Mouse (Mus musculus): ENCODE results near the gene Cnga1. TPM values are rescaled to one million over a fixed set of nuclear protein-coding genes. Genes with fewer than 3 reads are reported as not detected.

Cnga1 gene
- polyA plus RNA-seq, 1 experiment from 2014 or later, result not detected

DNA sequence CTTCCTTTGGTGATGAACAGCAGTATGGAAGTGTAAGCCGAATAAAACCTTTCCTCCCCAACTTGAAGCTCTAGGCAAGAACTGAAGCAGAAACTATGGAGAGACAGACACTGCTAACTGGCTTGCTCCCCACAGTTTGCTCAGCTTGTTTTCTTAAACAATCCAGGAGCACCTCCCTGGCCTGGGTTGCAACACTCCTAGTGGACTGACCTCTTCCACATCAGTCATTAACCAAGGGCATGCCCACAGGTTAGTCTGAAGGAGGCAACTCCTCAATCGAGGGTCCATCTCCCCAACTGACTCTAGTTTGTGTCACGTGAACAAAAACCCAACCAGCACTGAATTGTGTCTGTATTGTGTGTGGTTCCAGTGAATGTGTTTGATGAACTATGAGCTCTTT is 20.8 kb upstream of the Cnga1 start:
- 53% methylated on average over 3 of the region's 3 CpGs for WGBS

GRCm38 (mm10) chr5:72664126-72664525 is 20.1 kb upstream of the Cnga1 start:
- no peak overlapping the region for H3K27ac ChIP-seq (ENCODE audit: low read depth, low read length)

More for the DNA sequence above, 20.8 kb upstream of the Cnga1 start:
- Histone ChIP-seq H3K4me1 (replicated peaks; ENCODE audit: control insufficient read depth, insufficient read depth, low read length) (no peaks in the 10 kb centered on the region), H3K27me3 (ENCODE audit: control insufficient read depth, insufficient read depth, low read length) (no peaks in the 10 kb centered on the region), H3K9me3 (ENCODE audit: control insufficient read depth, low read length) (no peaks in the 10 kb centered on the region), H3K4me2 (replicated peaks; ENCODE audit: low read depth, low read length) (no peak overlapping the region), H3K4me3 (ENCODE audit: low read depth, low read length) (no peak overlapping the region), H3K9ac (ENCODE audit: low read depth, low read length) (no peak overlapping the region), H3K27ac (ENCODE audit: low read depth, low read length) (no peak overlapping the region), H3K36me3 (ENCODE audit: control insufficient read depth, insufficient read depth, low read length) (no peaks in the 10 kb centered on the region)
- ATAC-seq (ENCODE audit: low FRiP score), result no peak
- DNase-seq (ENCODE audit: low spot score), result no peak

GRCm38 (mm10) chr5:72661051-72661781 is 17.1 kb upstream of the Cnga1 start:
- H3K27ac ChIP-seq (ENCODE audit: low read depth, low read length), result no peak overlapping the region

More at GRCm38 (mm10) chr5:72664126-72664525, 20.1 kb upstream of the Cnga1 start:
- ATAC-seq (ENCODE audit: low FRiP score) (no peak), DNase-seq (ENCODE audit: low spot score) (no peak)
- no peaks in the 10 kb centered on the region for H3K4me1 ChIP-seq (replicated peaks; ENCODE audit: control insufficient read depth, insufficient read depth, low read length)
- H3K36me3 ChIP-seq (ENCODE audit: control insufficient read depth, insufficient read depth, low read length), result no peaks in the 10 kb centered on the region
- no peaks in the 10 kb centered on the region for H3K27me3 ChIP-seq (ENCODE audit: control insufficient read depth, insufficient read depth, low read length)
- H3K4me3 ChIP-seq (ENCODE audit: low read depth, low read length), result no peak overlapping the region
- H3K4me2 ChIP-seq (replicated peaks; ENCODE audit: low read depth, low read length), result no peak overlapping the region
- 86% methylated on average over 5 of the region's 5 CpGs for WGBS
- H3K9me3 ChIP-seq (ENCODE audit: control insufficient read depth, low read length), result no peaks in the 10 kb centered on the region
- no peak overlapping the region for H3K9ac ChIP-seq (ENCODE audit: low read depth, low read length)

DNA sequence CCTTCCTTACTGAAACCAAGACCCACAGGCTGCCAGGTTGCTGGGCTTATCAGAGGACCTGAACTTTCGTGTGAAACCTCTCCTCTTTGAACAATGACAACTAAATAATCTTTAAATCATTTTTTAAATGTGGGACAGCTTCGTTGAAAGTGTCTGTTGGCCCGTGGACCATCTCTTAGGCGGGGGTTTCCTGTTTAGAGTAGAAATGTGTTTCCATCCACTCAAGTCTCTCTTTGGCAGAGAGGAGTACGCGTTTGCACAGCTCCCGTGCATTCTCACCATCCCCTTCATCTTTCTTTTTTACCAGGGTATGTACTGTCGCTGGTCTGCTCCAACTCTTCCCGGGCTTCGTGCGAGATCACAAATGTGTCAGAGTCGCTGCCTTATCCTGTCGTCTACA is 14.3 kb upstream of the Cnga1 start:
- Histone ChIP-seq H3K9ac (ENCODE audit: low read depth, low read length) (no peak overlapping the region), H3K36me3 (ENCODE audit: control insufficient read depth, insufficient read depth, low read length) (no peaks in the 10 kb centered on the region), H3K9me3 (ENCODE audit: control insufficient read depth, low read length) (no peaks in the 10 kb centered on the region), H3K4me2 (replicated peaks; ENCODE audit: low read depth, low read length) (no peak overlapping the region), H3K4me3 (ENCODE audit: low read depth, low read length) (no peak overlapping the region), H3K27ac (ENCODE audit: low read depth, low read length) (no peak overlapping the region), H3K27me3 (ENCODE audit: control insufficient read depth, insufficient read depth, low read length) (no peaks in the 10 kb centered on the region), H3K4me1 (replicated peaks; ENCODE audit: control insufficient read depth, insufficient read depth, low read length) (no peaks in the 10 kb centered on the region)
- DNase-seq (ENCODE audit: low spot score), result no peak
- ATAC-seq (ENCODE audit: low FRiP score), result no peak
- WGBS, result 90% methylated on average over 13 of the region's 13 CpGs

More at GRCm38 (mm10) chr5:72661051-72661781, 17.1 kb upstream of the Cnga1 start:
- DNase-seq (ENCODE audit: low spot score), result no peak
- no peak for ATAC-seq (ENCODE audit: low FRiP score)
- Histone ChIP-seq H3K36me3 (ENCODE audit: control insufficient read depth, insufficient read depth, low read length) (no peaks in the 10 kb centered on the region), H3K4me3 (ENCODE audit: low read depth, low read length) (no peak overlapping the region), H3K4me2 (replicated peaks; ENCODE audit: low read depth, low read length) (no peak overlapping the region), H3K9ac (ENCODE audit: low read depth, low read length) (no peak overlapping the region), H3K4me1 (replicated peaks; ENCODE audit: control insufficient read depth, insufficient read depth, low read length) (no peaks in the 10 kb centered on the region), H3K9me3 (ENCODE audit: control insufficient read depth, low read length) (no peaks in the 10 kb centered on the region), H3K27me3 (ENCODE audit: control insufficient read depth, insufficient read depth, low read length) (no peaks in the 10 kb centered on the region)
- 91% methylated on average over 6 of the region's 6 CpGs for WGBS

DNA sequence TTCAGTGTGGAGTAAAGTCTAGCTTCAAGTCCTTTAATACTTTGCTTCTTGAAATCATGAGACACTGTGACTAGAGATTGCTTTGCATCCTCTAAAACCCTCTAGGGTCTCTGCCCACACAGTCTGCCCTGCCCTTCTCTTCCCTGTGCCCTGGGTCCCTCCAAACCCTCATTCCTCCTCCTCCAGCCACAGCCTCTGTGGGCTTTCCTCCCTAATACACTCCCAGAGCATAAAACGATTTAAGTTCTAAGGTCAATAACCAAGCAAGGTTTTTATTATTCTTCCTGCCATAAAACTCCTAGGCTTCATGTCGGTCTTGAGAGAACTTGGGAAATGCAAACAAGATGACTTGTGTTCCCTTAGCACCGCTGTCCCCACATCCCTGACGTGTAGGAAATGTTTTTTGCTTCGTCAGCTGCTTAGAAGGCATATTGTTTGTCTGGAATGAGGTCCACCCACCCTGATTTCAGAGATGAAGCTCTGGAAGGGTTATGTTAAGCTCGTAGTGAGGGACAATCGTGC is 12.3 kb upstream of the Cnga1 start:
- no peak overlapping the region for H3K9ac ChIP-seq (ENCODE audit: low read depth, low read length)
- no peaks in the 10 kb centered on the region for H3K9me3 ChIP-seq (ENCODE audit: control insufficient read depth, low read length)
- H3K4me1 ChIP-seq (replicated peaks; ENCODE audit: control insufficient read depth, insufficient read depth, low read length), result no peaks in the 10 kb centered on the region
- 59% methylated on average over 7 of the region's 7 CpGs for WGBS
- no peak for ATAC-seq (ENCODE audit: low FRiP score)
- no peak overlapping the region for H3K4me2 ChIP-seq (replicated peaks; ENCODE audit: low read depth, low read length)
- DNase-seq (ENCODE audit: low spot score), result no peak
- H3K4me3 ChIP-seq (ENCODE audit: low read depth, low read length), result no peak overlapping the region
- no peaks in the 10 kb centered on the region for H3K27me3 ChIP-seq (ENCODE audit: control insufficient read depth, insufficient read depth, low read length)
- H3K27ac ChIP-seq (ENCODE audit: low read depth, low read length), result no peak overlapping the region
- no peaks in the 10 kb centered on the region for H3K36me3 ChIP-seq (ENCODE audit: control insufficient read depth, insufficient read depth, low read length)

- H3K9me3 ChIP-seq (ENCODE audit: control insufficient read depth, low read length), result no peaks in the 10 kb centered on the region
- H3K4me3 ChIP-seq (ENCODE audit: low read depth, low read length), result no peak overlapping the region
- no peaks in the 10 kb centered on the region for H3K36me3 ChIP-seq (ENCODE audit: control insufficient read depth, insufficient read depth, low read length)
- H3K27ac ChIP-seq (ENCODE audit: low read depth, low read length), result no peak overlapping the region
- 69% methylated on average over 10 of the region's 10 CpGs for WGBS
- H3K27me3 ChIP-seq (ENCODE audit: control insufficient read depth, insufficient read depth, low read length), result peaks cover 4% of the 10 kb centered on the region
- no peak overlapping the region for H3K4me2 ChIP-seq (replicated peaks; ENCODE audit: low read depth, low read length)
- ATAC-seq (ENCODE audit: low FRiP score) (no peak), DNase-seq (ENCODE audit: low spot score) (no peak)
- H3K9ac ChIP-seq (ENCODE audit: low read depth, low read length), result no peak overlapping the region
- H3K4me1 ChIP-seq (replicated peaks; ENCODE audit: control insufficient read depth, insufficient read depth, low read length), result no peaks in the 10 kb centered on the region
Observed at GRCm38 (mm10) chr5:72653068-72653674, 9.1 kb upstream of the Cnga1 start.

DNA sequence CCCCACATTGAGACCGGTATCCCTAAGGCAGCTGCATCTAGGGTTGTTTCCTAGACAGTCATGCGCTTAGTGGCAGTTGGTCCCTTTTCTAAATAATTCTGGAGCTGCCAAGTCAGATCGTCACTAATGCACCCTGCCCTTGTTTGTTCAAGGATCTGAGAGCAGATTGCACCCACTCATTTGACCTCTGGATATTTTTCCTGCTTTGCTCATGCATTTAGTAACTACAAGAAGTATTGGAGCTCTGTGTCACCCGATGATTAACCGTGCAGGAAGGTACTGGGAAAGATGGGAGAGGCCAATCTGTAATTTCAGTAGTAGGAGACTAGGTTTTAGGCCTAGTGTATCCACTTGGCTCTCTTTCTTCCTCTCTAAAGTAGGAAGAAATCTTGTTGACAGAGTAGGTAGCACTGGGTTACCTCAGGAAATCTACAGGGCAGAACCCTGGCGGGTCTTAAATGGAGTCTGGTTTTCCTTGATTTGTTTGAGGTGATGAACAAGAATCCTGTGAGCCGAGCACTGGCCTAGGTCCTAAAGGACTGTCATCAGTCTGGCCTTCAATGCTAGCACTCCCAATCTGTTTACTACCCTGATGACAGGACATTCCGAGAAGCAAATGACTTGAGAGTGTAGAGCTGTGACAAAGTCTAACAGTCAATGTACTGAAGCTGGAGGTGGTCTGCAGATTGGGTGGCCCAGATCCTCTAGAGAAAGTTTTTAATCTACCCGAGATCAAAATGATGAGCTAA is 5.1 kb upstream of the Cnga1 start:
- Histone ChIP-seq H3K27me3 (ENCODE audit: control insufficient read depth, insufficient read depth, low read length) (peaks cover 6% of the 10 kb centered on the region), H3K4me1 (replicated peaks; ENCODE audit: control insufficient read depth, insufficient read depth, low read length) (peaks cover 3% of the 10 kb centered on the region; the same call in 1 of the 2 replicates), H3K36me3 (ENCODE audit: control insufficient read depth, insufficient read depth, low read length) (no peaks in the 10 kb centered on the region), H3K9ac (ENCODE audit: low read depth, low read length) (no peak overlapping the region), H3K9me3 (ENCODE audit: control insufficient read depth, low read length) (no peaks in the 10 kb centered on the region), H3K4me2 (replicated peaks; ENCODE audit: low read depth, low read length) (no peak overlapping the region), H3K27ac (ENCODE audit: low read depth, low read length) (no peak overlapping the region), H3K4me3 (ENCODE audit: low read depth, low read length) (no peak overlapping the region)
- WGBS, result 83% methylated on average over 9 of the region's 9 CpGs
- ATAC-seq (ENCODE audit: low FRiP score) (no peak), DNase-seq (ENCODE audit: low spot score) (no peak)

DNA sequence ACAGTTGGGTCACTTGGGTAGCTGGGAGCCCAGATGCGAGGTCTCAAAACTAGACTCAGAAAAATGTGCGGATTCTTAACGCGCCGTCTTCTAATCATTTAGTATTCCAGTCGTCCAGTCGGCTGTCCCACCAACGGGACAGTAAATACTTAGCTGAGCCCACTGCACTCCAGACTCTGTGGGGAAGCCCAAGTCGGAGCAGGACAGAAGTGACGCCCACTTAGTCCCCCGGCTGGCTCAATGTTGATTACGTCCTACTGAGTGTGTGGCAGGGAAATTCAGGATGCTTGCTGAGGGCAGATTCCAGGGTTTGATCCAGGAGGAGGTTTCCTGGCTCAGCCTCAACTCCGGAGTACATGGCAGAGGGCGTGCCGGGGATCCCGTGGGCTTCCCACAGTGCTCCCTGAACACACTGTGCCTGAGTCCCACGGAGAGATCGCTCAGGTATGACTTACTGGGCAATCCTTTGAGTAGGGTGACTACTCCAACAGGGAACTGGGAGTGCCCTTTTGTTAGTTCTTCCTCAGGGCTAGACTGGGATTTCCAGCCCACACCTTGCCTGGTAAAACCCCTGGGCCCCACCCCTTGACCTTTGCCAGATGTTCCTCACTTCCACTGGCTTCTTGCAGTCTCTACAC is 4.0 kb upstream of the Cnga1 start:
- 6% methylated on average over 18 of the region's 18 CpGs for WGBS

More for the DNA sequence above, 4.0 kb upstream of the Cnga1 start:
- H3K27ac ChIP-seq (ENCODE audit: low read depth, low read length), result no peak overlapping the region
- H3K9me3 ChIP-seq (ENCODE audit: control insufficient read depth, low read length), result no peaks in the 10 kb centered on the region
- peak; percentile 71 for ATAC-seq (ENCODE audit: low FRiP score)
- no peak overlapping the region for H3K9ac ChIP-seq (ENCODE audit: low read depth, low read length)
- H3K4me2 ChIP-seq (replicated peaks; ENCODE audit: low read depth, low read length), result peak overlapping the region; percentile 77
- no peaks in the 10 kb centered on the region for H3K36me3 ChIP-seq (ENCODE audit: control insufficient read depth, insufficient read depth, low read length)
- H3K4me1 ChIP-seq (replicated peaks; ENCODE audit: control insufficient read depth, insufficient read depth, low read length), result peaks cover 3% of the 10 kb centered on the region; the same call in 1 of the 2 replicates
- peak overlapping the region; percentile 40 for H3K4me3 ChIP-seq (ENCODE audit: low read depth, low read length)
- H3K27me3 ChIP-seq (ENCODE audit: control insufficient read depth, insufficient read depth, low read length), result peaks cover 6% of the 10 kb centered on the region
- DNase-seq (ENCODE audit: low spot score), result no peak
